Mouse (Mus musculus): ENCODE data around the gene Eno2. TPM values are rescaled to one million over a fixed set of nuclear protein-coding genes. Genes with fewer than 3 reads are reported as not detected.

Gene Eno2
- polyA plus RNA-seq, 1 experiment from 2014 or later = 34.6 TPM

GRCm38 (mm10) chr6:124796200-124796599, 26.7 kb upstream of the Eno2 start:
- H3K27ac ChIP-seq (ENCODE audit: low read depth, low read length) = no peak overlapping the region
- H3K4me3 ChIP-seq (ENCODE audit: low read depth, low read length) = no peak overlapping the region
- H3K27me3 ChIP-seq (replicated peaks; ENCODE audit: control insufficient read depth, insufficient read depth, low read length) = no peaks in the 10 kb centered on the region
- no peaks in the 10 kb centered on the region for H3K36me3 ChIP-seq (ENCODE audit: control insufficient read depth, insufficient read depth, low read length)
- no peaks in the 10 kb centered on the region for H3K4me1 ChIP-seq (ENCODE audit: control insufficient read depth, insufficient read depth, low read length)
- DNase-seq (ENCODE audit: low spot score) (no peak), ATAC-seq (no peak)
- WGBS = 92% methylated on average over 2 of the region's 2 CpGs
- H3K4me2 ChIP-seq (ENCODE audit: low read length) = no peak overlapping the region
- H3K9me3 ChIP-seq (replicated peaks; ENCODE audit: control insufficient read depth, low read length) = no peaks in the 10 kb centered on the region
- H3K9ac ChIP-seq (ENCODE audit: low read length) = no peak overlapping the region

GRCm38 (mm10) chr6:124795781-124796180, 26.3 kb upstream of the Eno2 start:
- 48% methylated on average over 4 of the region's 4 CpGs for WGBS
- Histone ChIP-seq H3K9me3 (replicated peaks; ENCODE audit: control insufficient read depth, low read length) (no peaks in the 10 kb centered on the region), H3K4me3 (ENCODE audit: low read depth, low read length) (no peak overlapping the region), H3K36me3 (ENCODE audit: control insufficient read depth, insufficient read depth, low read length) (no peaks in the 10 kb centered on the region), H3K4me1 (ENCODE audit: control insufficient read depth, insufficient read depth, low read length) (no peaks in the 10 kb centered on the region), H3K27ac (ENCODE audit: low read depth, low read length) (no peak overlapping the region), H3K27me3 (replicated peaks; ENCODE audit: control insufficient read depth, insufficient read depth, low read length) (no peaks in the 10 kb centered on the region), H3K4me2 (ENCODE audit: low read length) (no peak overlapping the region), H3K9ac (ENCODE audit: low read length) (no peak overlapping the region)
- DNase-seq (ENCODE audit: low spot score) (no peak), ATAC-seq (no peak)

GRCm38 (mm10) chr6:124791911-124792310, 22.4 kb upstream of the Eno2 start:
- no peak for ATAC-seq
- no peaks in the 10 kb centered on the region for H3K4me1 ChIP-seq (ENCODE audit: control insufficient read depth, insufficient read depth, low read length)
- no peak overlapping the region for H3K4me3 ChIP-seq (ENCODE audit: low read depth, low read length)
- H3K27ac ChIP-seq (ENCODE audit: low read depth, low read length) = no peak overlapping the region
- WGBS = 87% methylated on average over 3 of the region's 3 CpGs
- no peaks in the 10 kb centered on the region for H3K9me3 ChIP-seq (replicated peaks; ENCODE audit: control insufficient read depth, low read length)
- H3K36me3 ChIP-seq (ENCODE audit: control insufficient read depth, insufficient read depth, low read length) = no peaks in the 10 kb centered on the region
- no peak for DNase-seq (ENCODE audit: low spot score)
- H3K4me2 ChIP-seq (ENCODE audit: low read length) = no peak overlapping the region
- H3K9ac ChIP-seq (ENCODE audit: low read length) = no peak overlapping the region
- no peaks in the 10 kb centered on the region for H3K27me3 ChIP-seq (replicated peaks; ENCODE audit: control insufficient read depth, insufficient read depth, low read length)

- 79% methylated on average over 4 of the region's 4 CpGs for WGBS
- no peak overlapping the region for H3K9ac ChIP-seq (ENCODE audit: low read length)
- no peak for ATAC-seq
- no peaks in the 10 kb centered on the region for H3K9me3 ChIP-seq (replicated peaks; ENCODE audit: control insufficient read depth, low read length)
- DNase-seq (ENCODE audit: low spot score) = no peak
- H3K27ac ChIP-seq (ENCODE audit: low read depth, low read length) = no peak overlapping the region
- no peaks in the 10 kb centered on the region for H3K4me1 ChIP-seq (ENCODE audit: control insufficient read depth, insufficient read depth, low read length)
- H3K36me3 ChIP-seq (ENCODE audit: control insufficient read depth, insufficient read depth, low read length) = no peaks in the 10 kb centered on the region
- H3K27me3 ChIP-seq (replicated peaks; ENCODE audit: control insufficient read depth, insufficient read depth, low read length) = no peaks in the 10 kb centered on the region
- H3K4me3 ChIP-seq (ENCODE audit: low read depth, low read length) = no peak overlapping the region
- no peak overlapping the region for H3K4me2 ChIP-seq (ENCODE audit: low read length)
Observed at GRCm38 (mm10) chr6:124790121-124790520, 20.6 kb upstream of the Eno2 start.

- Histone ChIP-seq H3K36me3 (ENCODE audit: control insufficient read depth, insufficient read depth, low read length) (no peaks in the 10 kb centered on the region), H3K4me3 (ENCODE audit: low read depth, low read length) (no peak overlapping the region), H3K4me2 (ENCODE audit: low read length) (no peak overlapping the region), H3K9me3 (replicated peaks; ENCODE audit: control insufficient read depth, low read length) (no peaks in the 10 kb centered on the region), H3K27ac (ENCODE audit: low read depth, low read length) (no peak overlapping the region), H3K27me3 (replicated peaks; ENCODE audit: control insufficient read depth, insufficient read depth, low read length) (no peaks in the 10 kb centered on the region), H3K4me1 (ENCODE audit: control insufficient read depth, insufficient read depth, low read length) (no peaks in the 10 kb centered on the region), H3K9ac (ENCODE audit: low read length) (no peak overlapping the region)
- DNase-seq (ENCODE audit: low spot score) = no peak
- WGBS = 88% methylated on average over 4 of the region's 4 CpGs
- ATAC-seq = no peak
Observed at GRCm38 (mm10) chr6:124789519-124789918, 20.0 kb upstream of the Eno2 start.

GRCm38 (mm10) chr6:124787722-124788121, 18.2 kb upstream of the Eno2 start:
- Histone ChIP-seq H3K27me3 (replicated peaks; ENCODE audit: control insufficient read depth, insufficient read depth, low read length) (no peaks in the 10 kb centered on the region), H3K27ac (ENCODE audit: low read depth, low read length) (no peak overlapping the region), H3K4me2 (ENCODE audit: low read length) (no peak overlapping the region), H3K9ac (ENCODE audit: low read length) (no peak overlapping the region), H3K9me3 (replicated peaks; ENCODE audit: control insufficient read depth, low read length) (no peaks in the 10 kb centered on the region), H3K4me3 (ENCODE audit: low read depth, low read length) (no peak overlapping the region), H3K36me3 (ENCODE audit: control insufficient read depth, insufficient read depth, low read length) (no peaks in the 10 kb centered on the region), H3K4me1 (ENCODE audit: control insufficient read depth, insufficient read depth, low read length) (no peaks in the 10 kb centered on the region)
- 86% methylated on average over 10 of the region's 10 CpGs for WGBS
- ATAC-seq (no peak), DNase-seq (ENCODE audit: low spot score) (no peak)

- no peak for ATAC-seq
Observed at GRCm38 (mm10) chr6:124786756-124787420, 17.4 kb upstream of the Eno2 start.

GRCm38 (mm10) chr6:124782436-124782835, 13.0 kb upstream of the Eno2 start:
- 23% methylated on average over 6 of the region's 6 CpGs for WGBS
- DNase-seq (ENCODE audit: low spot score) (no peak), ATAC-seq (no peak)
- Histone ChIP-seq H3K27ac (ENCODE audit: low read depth, low read length) (no peak overlapping the region), H3K9ac (ENCODE audit: low read length) (no peak overlapping the region), H3K9me3 (replicated peaks; ENCODE audit: control insufficient read depth, low read length) (no peaks in the 10 kb centered on the region), H3K4me1 (ENCODE audit: control insufficient read depth, insufficient read depth, low read length) (peaks cover 2% of the 10 kb centered on the region; the same call in 1 of the 2 replicates), H3K27me3 (replicated peaks; ENCODE audit: control insufficient read depth, insufficient read depth, low read length) (no peaks in the 10 kb centered on the region), H3K4me3 (ENCODE audit: low read depth, low read length) (no peak overlapping the region), H3K4me2 (ENCODE audit: low read length) (no peak overlapping the region; the same call in 1 of the 2 replicates), H3K36me3 (ENCODE audit: control insufficient read depth, insufficient read depth, low read length) (no peaks in the 10 kb centered on the region)

More at GRCm38 (mm10) chr6:124786756-124787420, 17.4 kb upstream of the Eno2 start:
- Histone ChIP-seq H3K4me1 (ENCODE audit: control insufficient read depth, insufficient read depth, low read length) (0 out of 2 replicates have a peak, but pooled peaks cover 2% of the 10 kb centered on the region), H3K27me3 (replicated peaks; ENCODE audit: control insufficient read depth, insufficient read depth, low read length) (no peaks in the 10 kb centered on the region), H3K27ac (ENCODE audit: low read depth, low read length) (no peak overlapping the region), H3K36me3 (ENCODE audit: control insufficient read depth, insufficient read depth, low read length) (no peaks in the 10 kb centered on the region), H3K4me2 (ENCODE audit: low read length) (no peak overlapping the region), H3K4me3 (ENCODE audit: low read depth, low read length) (no peak overlapping the region), H3K9me3 (replicated peaks; ENCODE audit: control insufficient read depth, low read length) (no peaks in the 10 kb centered on the region), H3K9ac (ENCODE audit: low read length) (no peak overlapping the region)
- 48% methylated on average over 8 of the region's 8 CpGs for WGBS
- no peak for DNase-seq (ENCODE audit: low spot score)

- H3K4me1 ChIP-seq (ENCODE audit: control insufficient read depth, insufficient read depth, low read length) = peaks cover 2% of the 10 kb centered on the region; the same call in 1 of the 2 replicates
- H3K27ac ChIP-seq (ENCODE audit: low read depth, low read length) = no peak overlapping the region
- no peak overlapping the region for H3K4me2 ChIP-seq (ENCODE audit: low read length)
- H3K36me3 ChIP-seq (ENCODE audit: control insufficient read depth, insufficient read depth, low read length) = no peaks in the 10 kb centered on the region
- DNase-seq (ENCODE audit: low spot score) (no peak), ATAC-seq (no peak)
- 86% methylated on average over 7 of the region's 7 CpGs for WGBS
- H3K27me3 ChIP-seq (replicated peaks; ENCODE audit: control insufficient read depth, insufficient read depth, low read length) = no peaks in the 10 kb centered on the region
- H3K9me3 ChIP-seq (replicated peaks; ENCODE audit: control insufficient read depth, low read length) = no peaks in the 10 kb centered on the region
- H3K4me3 ChIP-seq (ENCODE audit: low read depth, low read length) = no peak overlapping the region
- H3K9ac ChIP-seq (ENCODE audit: low read length) = no peak overlapping the region
Observed at GRCm38 (mm10) chr6:124780917-124781316, 11.4 kb upstream of the Eno2 start.

All from forebrain, embryonic 14.5 days (tissue).